Mouse (Mus musculus): ENCODE measurements around the gene 9330182O14Rik. TPM values are rescaled to one million over a fixed set of nuclear protein-coding genes. Genes with fewer than 3 reads are reported as not detected.

The 9330182O14Rik gene
- total and polyA plus RNA-seq, 2 experiments = not detected

DNA sequence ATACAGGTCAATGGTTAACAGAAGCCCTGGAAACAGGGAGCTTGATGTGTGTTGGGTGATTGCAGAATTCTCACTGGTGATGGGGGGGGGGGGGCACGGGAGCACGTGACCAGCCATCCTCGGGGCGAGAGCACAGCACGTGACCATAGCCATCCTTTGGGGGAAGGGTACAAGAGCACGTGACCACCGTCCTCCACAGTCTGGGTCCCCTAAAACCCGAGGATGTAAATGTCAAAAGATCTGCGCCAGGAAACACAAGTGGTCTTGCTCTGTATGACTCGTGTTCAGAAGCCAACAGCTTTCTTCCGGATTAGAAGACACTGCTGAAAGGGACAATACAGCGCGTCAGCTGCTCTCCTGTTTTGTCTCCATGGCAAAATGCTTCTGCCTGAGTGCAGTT lies 35.5 kb downstream of the 9330182O14Rik start:
- no peak for DNase-seq (ENCODE audit: extremely low read depth, low read depth, low spot score)
- 76% methylated on average over 13 of the region's 13 CpGs for WGBS

GRCm38 (mm10) chr15:40179423-40179822 lies 45.3 kb downstream of the 9330182O14Rik start:
- 32% methylated on average over 2 of the region's 2 CpGs for WGBS
- no peaks in the 10 kb centered on the region for H3K4me1 ChIP-seq (ENCODE audit: control insufficient read depth, insufficient read depth, low read length)
- no peaks in the 10 kb centered on the region for H3K36me3 ChIP-seq (ENCODE audit: control insufficient read depth, insufficient read depth, low read length)
- H3K4me3 ChIP-seq (ENCODE audit: insufficient read depth, low read depth, low read length) = no peak overlapping the region
- no peaks in the 10 kb centered on the region for H3K79me2 ChIP-seq (ENCODE audit: control insufficient read depth, insufficient read depth, low read length)
- H3K27me3 ChIP-seq (ENCODE audit: control insufficient read depth, insufficient read depth, low read length) = no peaks in the 10 kb centered on the region
- DNase-seq (ENCODE audit: extremely low read depth, low read depth, low spot score) = no peak
- TF ChIP-seq CTCF (IDR thresholded peaks at IDR 0.05; ENCODE audit: low read depth, low read length) (no peak), POLR2A (IDR thresholded peaks at IDR 0.05; ENCODE audit: extremely low read depth, insufficient read depth, low read length) (no peak)
- H3K27ac ChIP-seq (replicated peaks; ENCODE audit: insufficient read depth, low read depth, low read length) = no peak overlapping the region
- no peak overlapping the region for H3K9ac ChIP-seq (ENCODE audit: low read depth, low read length)

More for the DNA sequence above, 35.5 kb downstream of the 9330182O14Rik start:
- TF ChIP-seq POLR2A (IDR thresholded peaks at IDR 0.05; ENCODE audit: extremely low read depth, insufficient read depth, low read length) = no peak
- TF ChIP-seq CTCF (IDR thresholded peaks at IDR 0.05; ENCODE audit: low read depth, low read length) = no peak
- H3K27me3 ChIP-seq (ENCODE audit: control insufficient read depth, insufficient read depth, low read length) = no peaks in the 10 kb centered on the region
- H3K4me3 ChIP-seq (ENCODE audit: insufficient read depth, low read depth, low read length) = no peak overlapping the region
- H3K9ac ChIP-seq (ENCODE audit: low read depth, low read length) = no peak overlapping the region
- H3K4me1 ChIP-seq (ENCODE audit: control insufficient read depth, insufficient read depth, low read length) = no peaks in the 10 kb centered on the region
- no peaks in the 10 kb centered on the region for H3K36me3 ChIP-seq (ENCODE audit: control insufficient read depth, insufficient read depth, low read length)
- H3K79me2 ChIP-seq (ENCODE audit: control insufficient read depth, insufficient read depth, low read length) = no peaks in the 10 kb centered on the region
- H3K27ac ChIP-seq (replicated peaks; ENCODE audit: insufficient read depth, low read depth, low read length) = no peak overlapping the region

GRCm38 (mm10) chr15:40187017-40187416 lies 52.9 kb downstream of the 9330182O14Rik start:
- TF ChIP-seq POLR2A (IDR thresholded peaks at IDR 0.05; ENCODE audit: extremely low read depth, insufficient read depth, low read length) (no peak), CTCF (IDR thresholded peaks at IDR 0.05; ENCODE audit: low read depth, low read length) (no peak)
- 55% methylated on average over 6 of the region's 6 CpGs for WGBS

More at GRCm38 (mm10) chr15:40187017-40187416, 52.9 kb downstream of the 9330182O14Rik start:
- DNase-seq (ENCODE audit: extremely low read depth, low read depth, low spot score) = no peak
- H3K4me3 ChIP-seq (ENCODE audit: insufficient read depth, low read depth, low read length) = no peak overlapping the region
- H3K9ac ChIP-seq (ENCODE audit: low read depth, low read length) = no peak overlapping the region
- no peaks in the 10 kb centered on the region for H3K36me3 ChIP-seq (ENCODE audit: control insufficient read depth, insufficient read depth, low read length)
- H3K27ac ChIP-seq (replicated peaks; ENCODE audit: insufficient read depth, low read depth, low read length) = no peak overlapping the region
- H3K4me1 ChIP-seq (ENCODE audit: control insufficient read depth, insufficient read depth, low read length) = no peaks in the 10 kb centered on the region
- H3K79me2 ChIP-seq (ENCODE audit: control insufficient read depth, insufficient read depth, low read length) = no peaks in the 10 kb centered on the region
- H3K27me3 ChIP-seq (ENCODE audit: control insufficient read depth, insufficient read depth, low read length) = no peaks in the 10 kb centered on the region
